Mouse (Mus musculus) kidney, adult 2 months (tissue): ENCODE measurements around the gene Evi5. TPM values are rescaled to one million over a fixed set of nuclear protein-coding genes. Genes with fewer than 3 reads are reported as not detected.

Source experiments
- DNase-seq: peaks from one replicate; pipeline ENCODE4 v3.0.0; 2021
- H3K27ac ChIP-seq: fragments of 200-500 bp; 2 replicates; pipeline ENCODE4 v1.5.1; 2012; ENCODE audit warnings: low read depth, low read length, control low read depth, inconsistent platforms; ENCODE audit not compliant: insufficient read depth
- H3K27me3 ChIP-seq: fragments of 200-500 bp; replicated peaks from 2 replicates; pipeline ENCODE4 v1.6.1; 2012; ENCODE audit warnings: mild to moderate bottlenecking, moderate library complexity, low read length, inconsistent platforms; ENCODE audit not compliant: control insufficient read depth, insufficient read depth
- H3K36me3 ChIP-seq: fragments of 200-500 bp; 2 replicates; pipeline ENCODE4 v1.6.1; 2012; ENCODE audit warnings: mild to moderate bottlenecking, moderate library complexity, low read length, inconsistent platforms; ENCODE audit not compliant: control insufficient read depth, insufficient read depth
- H3K4me1 ChIP-seq: fragments of 200-500 bp; 2 replicates; pipeline ENCODE4 v1.6.1; 2011; ENCODE audit warnings: low read length; ENCODE audit not compliant: control insufficient read depth, insufficient read depth
- H3K4me3 ChIP-seq: fragments of 200-500 bp; 2 replicates; pipeline ENCODE4 v1.5.1; 2011; ENCODE audit warnings: mild to moderate bottlenecking, low read depth, low read length, control low read depth; ENCODE audit not compliant: insufficient read depth
- CTCF ChIP-seq: fragments of 200-500 bp; conservative IDR thresholded peaks from 2 replicates; pipeline ENCODE4 v1.5.1; 2011; ENCODE audit warnings: low read depth, mild to moderate bottlenecking, control low read depth, low read length, moderate library complexity, mixed read lengths; ENCODE audit not compliant: insufficient read depth, insufficient read length
- POLR2A ChIP-seq: fragments of 200-500 bp; IDR thresholded peaks from one replicate; pipeline ENCODE4 v1.6.1; 2011; ENCODE audit warnings: low read depth, low read length, control low read depth
- WGBS: fragments of 180-500 bp; shearing (Covaris S2); methylation state at CpG from one replicate; pipeline ENCODE4 v1.1.7; 2018; 5-methylcytosine and 5-hydroxymethylcytosine counted together
- polyA plus RNA-seq: library from polyadenylated mRNA; depleted of rRNA; stranded (reverse); fragments of >200 nt; gene quantifications from 2 replicates; pipeline ENCODE4 v1.2.3, GENCODE M21; 2012

Gene Evi5
- polyA plus RNA-seq, 1 experiment: 39.0 TPM

- Histone ChIP-seq H3K36me3 (no peaks in the 10 kb centered on the region; the same call in 1 of the 2 replicates), H3K4me1 (0 out of 2 replicates have a peak, but pooled peaks cover 3% of the 10 kb centered on the region), H3K27ac (no peak overlapping the region), H3K4me3 (no peak overlapping the region), H3K27me3 (no peaks in the 10 kb centered on the region)
- WGBS: 57% methylated on average over 1 of the region's 1 CpGs
- TF ChIP-seq POLR2A (no peak), CTCF (no peak)
- no peak for DNase-seq
Observed at GRCm38 (mm10) chr5:107754740-107755139, 120.2 kb downstream of the Evi5 start.

- H3K27me3 ChIP-seq: no peaks in the 10 kb centered on the region
- TF ChIP-seq CTCF: no peak
- no peak for TF ChIP-seq POLR2A
- H3K4me1 ChIP-seq: 0 out of 2 replicates have a peak, but pooled peaks cover 3% of the 10 kb centered on the region
- no peaks in the 10 kb centered on the region; the same call in 1 of the 2 replicates for H3K36me3 ChIP-seq
- no peak overlapping the region for H3K27ac ChIP-seq
- DNase-seq: no peak
- H3K4me3 ChIP-seq: no peak overlapping the region
- 98% methylated on average over 7 of the region's 7 CpGs for WGBS
Observed at GRCm38 (mm10) chr5:107753656-107754055, 121.3 kb downstream of the Evi5 start.

GRCm38 (mm10) chr5:107749229-107749916 lies 125.5 kb downstream of the Evi5 start:
- no peaks in the 10 kb centered on the region; the same call in 1 of the 2 replicates for H3K36me3 ChIP-seq
- 52% methylated on average over 9 of the region's 9 CpGs for WGBS
- H3K27ac ChIP-seq: no peak overlapping the region
- H3K4me3 ChIP-seq: no peak overlapping the region
- no peak for TF ChIP-seq CTCF
- TF ChIP-seq POLR2A: no peak
- no peaks in the 10 kb centered on the region for H3K27me3 ChIP-seq
- 0 out of 2 replicates have a peak, but pooled peaks cover 3% of the 10 kb centered on the region for H3K4me1 ChIP-seq
- peak; percentile 45 for DNase-seq

GRCm38 (mm10) chr5:107739023-107739422 lies 135.9 kb downstream of the Evi5 start:
- Histone ChIP-seq H3K27ac (no peak overlapping the region), H3K4me1 (no peaks in the 10 kb centered on the region)

GRCm38 (mm10) chr5:107738296-107738695 lies 136.6 kb downstream of the Evi5 start:
- Histone ChIP-seq H3K36me3 (no peaks in the 10 kb centered on the region), H3K27me3 (no peaks in the 10 kb centered on the region), H3K4me3 (no peak overlapping the region), H3K4me1 (no peaks in the 10 kb centered on the region), H3K27ac (no peak overlapping the region)
- no peak for DNase-seq
- WGBS: 78% methylated on average over 3 of the region's 3 CpGs
- TF ChIP-seq POLR2A (no peak), CTCF (no peak)

More at GRCm38 (mm10) chr5:107739023-107739422, 135.9 kb downstream of the Evi5 start:
- H3K27me3 ChIP-seq: no peaks in the 10 kb centered on the region
- H3K36me3 ChIP-seq: peaks cover 2% of the 10 kb centered on the region; the same call in 1 of the 2 replicates
- WGBS: 87% methylated on average over 5 of the region's 5 CpGs
- DNase-seq: no peak
- no peak overlapping the region for H3K4me3 ChIP-seq
- TF ChIP-seq CTCF (no peak), POLR2A (no peak)

- no peak for DNase-seq
- H3K4me1 ChIP-seq: no peaks in the 10 kb centered on the region
- no peaks in the 10 kb centered on the region for H3K27me3 ChIP-seq
- WGBS: 83% methylated on average over 5 of the region's 5 CpGs
- H3K27ac ChIP-seq: no peak overlapping the region
- no peaks in the 10 kb centered on the region for H3K36me3 ChIP-seq
- no peak overlapping the region for H3K4me3 ChIP-seq
- TF ChIP-seq CTCF (no peak), POLR2A (no peak)
Observed at GRCm38 (mm10) chr5:107736171-107736570, 138.7 kb downstream of the Evi5 start.

- DNase-seq: no peak
- WGBS: 27% methylated on average over 2 of the region's 2 CpGs
- H3K27ac ChIP-seq: no peak overlapping the region
- no peaks in the 10 kb centered on the region for H3K4me1 ChIP-seq
- no peaks in the 10 kb centered on the region; the same call in 1 of the 2 replicates for H3K27me3 ChIP-seq
- H3K4me3 ChIP-seq: no peak overlapping the region
- no peak for TF ChIP-seq POLR2A
- no peaks in the 10 kb centered on the region for H3K36me3 ChIP-seq
Observed at GRCm38 (mm10) chr5:107731844-107732243, 143.1 kb downstream of the Evi5 start.

GRCm38 (mm10) chr5:107731408-107731807 lies 143.5 kb downstream of the Evi5 start:
- no peaks in the 10 kb centered on the region for H3K36me3 ChIP-seq
- no peaks in the 10 kb centered on the region for H3K4me1 ChIP-seq
- H3K4me3 ChIP-seq: no peak overlapping the region
- DNase-seq: no peak
- WGBS: 42% methylated on average over 3 of the region's 3 CpGs
- no peak overlapping the region for H3K27ac ChIP-seq
- no peak for TF ChIP-seq POLR2A
- TF ChIP-seq CTCF: no peak
- H3K27me3 ChIP-seq: peaks cover under 1% of the 10 kb centered on the region
